Mouse (Mus musculus): ENCODE measurements around the gene Slc25a13. TPM values are rescaled to one million over a fixed set of nuclear protein-coding genes. Genes with fewer than 3 reads are reported as not detected.

The Slc25a13 gene
- polyA plus RNA-seq, 1 experiment from 2014 or later, result 48.8 TPM

DNA sequence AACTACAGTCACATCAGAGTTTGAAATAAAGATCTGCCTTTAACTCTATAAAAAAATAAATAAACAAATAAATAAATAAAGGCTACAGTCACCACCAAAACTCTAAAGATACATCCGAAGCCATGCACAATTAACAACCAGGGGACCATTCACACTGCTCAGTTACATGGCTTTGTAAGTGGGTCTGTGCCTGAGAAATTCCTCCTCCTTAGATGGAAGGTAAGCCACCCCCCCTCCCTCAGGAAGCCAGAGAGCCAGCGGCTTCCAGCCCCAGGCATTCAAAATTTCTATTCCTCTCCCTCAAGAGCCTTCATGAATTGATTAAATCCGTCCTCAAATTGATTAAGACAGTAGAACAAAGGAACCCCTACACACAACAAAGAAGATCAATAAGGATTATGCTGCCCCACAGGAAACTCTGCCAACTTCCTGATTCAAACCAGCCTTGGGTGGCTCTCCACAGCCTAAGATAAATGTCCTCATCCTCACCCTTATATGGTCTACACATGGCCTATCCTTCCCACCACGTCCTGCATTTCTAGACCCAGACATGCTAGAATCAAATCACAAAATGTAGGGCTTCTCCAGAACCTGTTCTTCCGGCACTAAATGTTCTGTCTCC lies 41.5 kb downstream of the Slc25a13 start:
- H3K9me3 ChIP-seq (ENCODE audit: low read length), result no peaks in the 10 kb centered on the region
- H3K9ac ChIP-seq (replicated peaks; ENCODE audit: low read length), result no peak overlapping the region
- H3K4me1 ChIP-seq (ENCODE audit: insufficient read depth, low read length), result peaks cover 10% of the 10 kb centered on the region; the same call in 1 of the 2 replicates
- no peak overlapping the region for H3K4me3 ChIP-seq (ENCODE audit: low read length)
- no peak overlapping the region for H3K4me2 ChIP-seq (replicated peaks; ENCODE audit: low read depth, low read length)
- no peak overlapping the region for H3K27ac ChIP-seq (ENCODE audit: low read length)
- no peak for ATAC-seq (ENCODE audit: low FRiP score, low TSS enrichment)
- 73% methylated on average over 5 of the region's 5 CpGs for WGBS
- H3K36me3 ChIP-seq (ENCODE audit: insufficient read depth, low read length), result peaks cover 9% of the 10 kb centered on the region; the same call in 1 of the 2 replicates
- no peaks in the 10 kb centered on the region for H3K27me3 ChIP-seq (ENCODE audit: insufficient read depth, low read length)

DNA sequence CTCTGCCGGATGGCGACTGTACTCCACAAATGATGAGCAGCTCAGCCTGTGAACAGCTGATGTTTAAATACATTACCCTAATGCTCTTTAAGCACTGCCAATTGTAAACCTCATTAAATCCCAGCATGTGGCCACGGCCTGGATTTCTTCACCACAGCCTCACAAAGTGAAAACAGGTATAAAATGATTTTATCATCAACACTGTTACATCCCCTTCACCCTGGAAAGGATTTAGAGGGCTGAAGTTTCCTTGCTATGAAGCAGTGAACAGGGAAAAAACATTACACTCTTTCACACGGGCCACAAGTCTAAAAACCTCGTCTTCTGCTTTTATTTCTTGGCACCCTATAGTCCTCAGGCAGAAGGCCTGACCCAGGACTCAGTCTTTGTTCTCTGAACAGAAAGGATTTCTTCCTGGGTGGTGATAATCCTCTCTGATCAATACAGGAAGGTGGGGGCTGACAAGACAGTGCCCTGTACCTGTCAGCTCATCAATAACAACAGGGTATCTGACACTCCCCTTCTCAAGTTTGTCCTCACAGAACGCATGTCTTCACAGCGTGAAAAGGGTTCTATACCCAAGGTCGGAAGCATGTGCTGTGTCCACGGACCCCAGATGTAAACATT lies 42.9 kb downstream of the Slc25a13 start:
- Histone ChIP-seq H3K9me3 (ENCODE audit: low read length) (no peaks in the 10 kb centered on the region), H3K9ac (replicated peaks; ENCODE audit: low read length) (no peak overlapping the region), H3K4me1 (ENCODE audit: insufficient read depth, low read length) (peaks cover 11% of the 10 kb centered on the region), H3K27me3 (ENCODE audit: insufficient read depth, low read length) (no peaks in the 10 kb centered on the region), H3K36me3 (ENCODE audit: insufficient read depth, low read length) (peaks cover 7% of the 10 kb centered on the region; the same call in 1 of the 2 replicates), H3K4me2 (replicated peaks; ENCODE audit: low read depth, low read length) (no peak overlapping the region), H3K27ac (ENCODE audit: low read length) (no peak overlapping the region), H3K4me3 (ENCODE audit: low read length) (no peak overlapping the region)
- ATAC-seq (ENCODE audit: low FRiP score, low TSS enrichment), result peak; percentile 39; the same call in 1 of the 2 replicates
- WGBS, result 48% methylated on average over 9 of the region's 9 CpGs

DNA sequence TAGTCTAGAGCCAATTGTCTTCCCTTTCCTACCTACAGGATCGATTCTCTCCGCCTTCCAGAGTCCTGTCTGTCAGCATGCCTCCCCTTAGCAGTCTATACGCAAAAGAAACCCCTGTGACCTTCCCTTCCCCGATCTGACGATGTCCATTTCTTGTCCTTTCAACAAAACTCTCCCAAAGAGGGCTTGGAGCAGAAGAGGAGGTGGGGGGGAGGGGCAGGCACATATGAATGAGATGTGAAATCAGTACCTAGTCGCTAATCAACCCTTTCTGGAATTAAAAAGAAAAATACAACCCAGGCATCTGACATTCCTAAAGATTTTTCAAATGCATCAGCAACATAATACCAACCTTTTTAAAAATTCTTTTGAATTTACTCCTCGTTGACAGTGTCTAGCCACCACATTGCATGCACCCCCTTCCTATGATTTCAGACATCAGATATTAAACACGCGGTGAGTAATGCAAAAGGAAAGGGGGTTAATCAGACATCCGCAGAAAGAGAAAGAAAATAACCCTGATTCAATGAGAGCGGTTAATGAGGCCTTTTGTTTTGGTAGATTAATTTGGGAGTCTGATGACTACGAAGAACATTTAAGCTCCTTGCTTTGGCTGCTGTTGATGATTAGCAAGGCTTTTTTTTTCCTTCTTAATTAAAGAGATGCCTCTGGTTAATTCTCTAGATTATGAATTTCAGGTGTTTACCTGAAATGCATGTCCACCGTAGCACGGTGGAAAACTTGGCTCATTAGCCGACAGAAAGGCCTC lies 43.6 kb downstream of the Slc25a13 start:
- H3K4me2 ChIP-seq (replicated peaks; ENCODE audit: low read depth, low read length), result no peak overlapping the region
- no peaks in the 10 kb centered on the region for H3K36me3 ChIP-seq (ENCODE audit: insufficient read depth, low read length)
- no peak for ATAC-seq (ENCODE audit: low FRiP score, low TSS enrichment)
- WGBS, result 39% methylated on average over 15 of the region's 15 CpGs
- no peak overlapping the region for H3K9ac ChIP-seq (replicated peaks; ENCODE audit: low read length)
- H3K9me3 ChIP-seq (ENCODE audit: low read length), result no peaks in the 10 kb centered on the region
- H3K4me3 ChIP-seq (ENCODE audit: low read length), result no peak overlapping the region
- no peaks in the 10 kb centered on the region for H3K27me3 ChIP-seq (ENCODE audit: insufficient read depth, low read length)
- no peak overlapping the region for H3K27ac ChIP-seq (ENCODE audit: low read length)
- peaks cover 18% of the 10 kb centered on the region for H3K4me1 ChIP-seq (ENCODE audit: insufficient read depth, low read length)

DNA sequence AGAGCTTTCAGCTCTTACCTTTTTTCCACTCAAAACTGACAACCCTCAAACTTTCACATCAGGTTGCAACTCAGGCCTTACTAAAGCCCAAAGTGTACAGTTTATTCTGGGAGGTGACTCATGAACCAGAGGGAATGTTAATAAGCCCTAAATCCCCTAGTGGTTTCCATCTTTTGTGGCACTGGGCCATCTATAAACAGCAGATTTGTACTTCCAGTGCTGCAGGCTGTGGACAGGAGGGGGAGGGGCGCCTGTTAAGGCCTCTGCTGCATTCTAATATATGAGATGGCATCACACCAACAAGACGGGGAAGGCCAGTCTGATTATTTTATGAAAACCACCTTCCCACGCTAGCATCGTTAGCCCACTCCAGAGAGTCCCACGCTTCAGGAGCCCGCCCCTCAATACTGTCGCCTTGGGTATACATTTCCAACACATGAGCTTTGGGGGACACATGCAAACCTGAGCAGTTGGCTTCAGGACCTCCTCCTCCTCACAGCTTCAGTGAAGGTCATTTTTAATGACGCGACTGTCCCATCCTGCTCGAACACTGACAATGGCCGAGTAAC lies 48.3 kb downstream of the Slc25a13 start:
- Histone ChIP-seq H3K4me2 (replicated peaks; ENCODE audit: low read depth, low read length) (no peak overlapping the region), H3K9ac (replicated peaks; ENCODE audit: low read length) (no peak overlapping the region), H3K9me3 (ENCODE audit: low read length) (no peaks in the 10 kb centered on the region), H3K27ac (ENCODE audit: low read length) (no peak overlapping the region), H3K36me3 (ENCODE audit: insufficient read depth, low read length) (no peaks in the 10 kb centered on the region), H3K4me3 (ENCODE audit: low read length) (no peak overlapping the region), H3K4me1 (ENCODE audit: insufficient read depth, low read length) (peaks cover 16% of the 10 kb centered on the region), H3K27me3 (ENCODE audit: insufficient read depth, low read length) (no peaks in the 10 kb centered on the region)
- 66% methylated on average over 11 of the region's 11 CpGs for WGBS
- ATAC-seq (ENCODE audit: low FRiP score, low TSS enrichment), result no peak

DNA sequence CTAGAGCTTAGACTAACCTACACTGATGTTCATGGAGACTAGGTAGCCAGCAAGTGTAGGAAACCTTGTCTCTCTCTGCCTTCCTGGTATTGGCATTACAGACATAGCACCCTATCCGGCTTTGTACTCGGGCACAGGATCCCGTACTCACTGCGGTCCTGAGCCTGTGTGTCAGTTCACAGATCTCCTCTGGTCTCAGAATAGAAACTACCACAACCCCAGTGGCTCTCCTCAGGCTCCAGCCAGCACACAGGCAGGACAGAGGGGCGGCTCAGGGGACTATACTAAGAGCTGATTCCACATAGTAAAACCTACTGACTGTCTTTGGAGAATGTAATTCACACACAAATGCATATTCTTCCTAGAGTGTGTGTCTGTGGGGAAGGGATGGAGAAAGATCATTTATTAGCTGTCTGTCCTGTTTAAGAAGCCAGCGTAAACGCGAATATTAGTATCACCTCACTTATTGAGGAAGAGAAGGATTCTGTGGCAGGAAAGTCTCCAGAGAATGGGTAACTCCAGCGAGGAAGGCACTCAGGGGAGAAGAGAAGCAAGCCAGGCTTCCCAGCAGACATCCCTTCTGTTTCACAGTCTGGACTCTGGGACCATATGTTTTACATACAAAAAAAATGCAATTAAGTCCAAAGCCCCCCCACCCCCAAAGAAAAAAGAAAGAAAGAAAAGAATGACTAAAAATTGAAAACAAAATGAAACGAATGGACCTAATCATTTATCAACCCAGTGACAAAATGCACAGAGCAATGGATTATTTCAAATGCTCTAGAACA lies 49.4 kb downstream of the Slc25a13 start:
- Histone ChIP-seq H3K9ac (replicated peaks; ENCODE audit: low read length) (no peak overlapping the region), H3K27me3 (ENCODE audit: insufficient read depth, low read length) (no peaks in the 10 kb centered on the region), H3K36me3 (ENCODE audit: insufficient read depth, low read length) (no peaks in the 10 kb centered on the region), H3K4me2 (replicated peaks; ENCODE audit: low read depth, low read length) (no peak overlapping the region), H3K9me3 (ENCODE audit: low read length) (no peaks in the 10 kb centered on the region), H3K4me3 (ENCODE audit: low read length) (no peak overlapping the region), H3K27ac (ENCODE audit: low read length) (no peak overlapping the region), H3K4me1 (ENCODE audit: insufficient read depth, low read length) (peaks cover 11% of the 10 kb centered on the region)
- no peak for ATAC-seq (ENCODE audit: low FRiP score, low TSS enrichment)
- WGBS, result 89% methylated on average over 10 of the region's 10 CpGs

DNA sequence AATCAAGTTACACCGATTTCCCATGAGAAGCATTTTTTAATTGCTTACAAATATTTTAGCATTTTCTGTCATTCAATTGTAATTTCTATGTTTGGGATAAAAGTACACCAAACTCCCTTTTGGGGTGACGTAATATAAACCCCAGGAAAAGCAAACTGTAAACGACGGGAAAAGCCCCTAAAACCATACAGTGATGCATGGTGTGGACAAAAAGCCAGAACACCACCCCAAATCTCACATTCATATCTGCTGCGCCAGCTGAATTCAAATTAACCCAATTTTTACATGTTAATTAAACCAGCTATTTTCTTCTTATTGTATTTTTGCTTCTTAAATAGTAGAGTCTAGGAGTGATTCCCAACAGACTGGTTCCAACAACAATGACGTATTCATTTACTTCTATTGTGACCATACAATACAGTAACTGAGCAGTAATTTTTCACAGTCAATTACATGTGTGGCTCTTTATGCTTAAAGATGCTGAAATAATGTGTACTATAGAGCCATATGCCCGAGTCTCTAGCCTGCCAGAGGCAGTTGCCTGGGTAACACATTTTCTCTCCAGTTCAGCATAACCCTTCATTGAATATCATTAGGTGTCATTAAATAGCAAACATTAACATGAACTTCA lies 53.9 kb downstream of the Slc25a13 start:
- Histone ChIP-seq H3K27me3 (ENCODE audit: insufficient read depth, low read length) (no peaks in the 10 kb centered on the region), H3K4me1 (ENCODE audit: insufficient read depth, low read length) (peaks cover 10% of the 10 kb centered on the region; the same call in 1 of the 2 replicates), H3K27ac (ENCODE audit: low read length) (no peak overlapping the region), H3K36me3 (ENCODE audit: insufficient read depth, low read length) (no peaks in the 10 kb centered on the region), H3K9me3 (ENCODE audit: low read length) (no peaks in the 10 kb centered on the region), H3K9ac (replicated peaks; ENCODE audit: low read length) (no peak overlapping the region), H3K4me3 (ENCODE audit: low read length) (no peak overlapping the region), H3K4me2 (replicated peaks; ENCODE audit: low read depth, low read length) (no peak overlapping the region)
- 88% methylated on average over 7 of the region's 7 CpGs for WGBS
- no peak for ATAC-seq (ENCODE audit: low FRiP score, low TSS enrichment)

DNA sequence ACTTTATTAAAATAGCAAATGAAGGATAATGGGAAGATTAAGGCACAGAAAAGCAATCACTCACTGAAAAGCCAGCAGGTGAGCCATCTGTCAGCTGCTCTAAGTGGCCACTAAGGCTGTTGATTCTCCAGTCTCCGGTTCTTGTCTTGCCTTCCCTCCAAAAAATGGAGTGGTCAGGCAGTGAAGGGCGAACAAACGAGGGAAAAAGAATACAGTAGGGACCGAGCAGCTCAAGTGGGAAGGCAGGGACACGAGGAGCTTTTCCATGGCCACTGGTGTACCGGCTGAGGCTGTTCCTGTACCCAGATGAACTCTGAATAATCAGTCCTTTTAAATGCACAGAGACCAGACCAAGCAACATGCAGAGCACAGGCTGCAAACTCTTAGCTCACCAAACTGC lies 54.8 kb downstream of the Slc25a13 start:
- H3K4me2 ChIP-seq (replicated peaks; ENCODE audit: low read depth, low read length), result no peak overlapping the region
- ATAC-seq (ENCODE audit: low FRiP score, low TSS enrichment), result no peak
- H3K27ac ChIP-seq (ENCODE audit: low read length), result no peak overlapping the region
- H3K4me3 ChIP-seq (ENCODE audit: low read length), result no peak overlapping the region
- no peaks in the 10 kb centered on the region for H3K9me3 ChIP-seq (ENCODE audit: low read length)
- 61% methylated on average over 6 of the region's 6 CpGs for WGBS
- peaks cover 10% of the 10 kb centered on the region; the same call in 1 of the 2 replicates for H3K4me1 ChIP-seq (ENCODE audit: insufficient read depth, low read length)
- no peak overlapping the region for H3K9ac ChIP-seq (replicated peaks; ENCODE audit: low read length)
- H3K36me3 ChIP-seq (ENCODE audit: insufficient read depth, low read length), result no peaks in the 10 kb centered on the region
- H3K27me3 ChIP-seq (ENCODE audit: insufficient read depth, low read length), result no peaks in the 10 kb centered on the region

DNA sequence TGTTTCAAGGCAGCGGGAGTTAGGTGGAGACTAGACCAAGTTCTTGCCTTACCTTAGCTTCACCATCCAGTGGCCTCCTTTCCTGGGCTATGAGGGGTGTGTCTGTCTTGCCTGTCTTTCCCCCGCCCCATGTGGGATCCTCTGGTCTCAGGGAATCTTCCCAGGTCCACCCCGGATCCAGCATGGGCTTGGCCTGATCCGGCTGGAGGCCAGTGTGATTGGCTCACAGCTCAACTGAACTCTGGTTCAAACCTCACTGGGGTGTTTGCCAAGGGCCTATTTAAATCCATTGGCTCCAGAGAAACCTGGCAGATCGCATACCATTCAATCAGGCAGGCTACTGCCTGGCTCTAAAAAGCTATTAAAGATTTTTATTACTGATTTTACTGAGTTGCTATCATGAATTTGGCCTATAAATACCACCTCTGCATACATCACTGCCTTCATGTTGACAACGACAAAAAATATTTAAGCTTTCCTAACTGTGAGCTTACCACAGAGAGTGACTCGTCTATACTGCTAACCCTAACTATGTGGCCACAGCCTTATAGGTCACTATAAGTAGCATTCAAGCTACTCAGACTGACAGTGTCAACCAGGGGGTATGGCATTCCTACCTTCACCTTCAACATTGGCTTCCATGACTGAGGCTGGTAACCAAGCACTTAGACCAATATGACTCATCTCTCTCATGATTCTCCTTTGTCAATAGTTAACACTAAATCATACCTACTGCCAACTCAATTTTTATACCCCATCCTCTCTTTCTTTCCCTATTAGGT lies 56.1 kb downstream of the Slc25a13 start:
- Histone ChIP-seq H3K4me2 (replicated peaks; ENCODE audit: low read depth, low read length) (no peak overlapping the region), H3K27me3 (ENCODE audit: insufficient read depth, low read length) (no peaks in the 10 kb centered on the region), H3K4me3 (ENCODE audit: low read length) (no peak overlapping the region), H3K4me1 (ENCODE audit: insufficient read depth, low read length) (peaks cover 10% of the 10 kb centered on the region; the same call in 1 of the 2 replicates), H3K9ac (replicated peaks; ENCODE audit: low read length) (no peak overlapping the region), H3K27ac (ENCODE audit: low read length) (no peak overlapping the region), H3K36me3 (ENCODE audit: insufficient read depth, low read length) (no peaks in the 10 kb centered on the region), H3K9me3 (ENCODE audit: low read length) (no peaks in the 10 kb centered on the region)
- ATAC-seq (ENCODE audit: low FRiP score, low TSS enrichment), result no peak
- 78% methylated on average over 7 of the region's 7 CpGs for WGBS

Data from kidney, embryonic 16.5 days (tissue).